Mouse (Mus musculus) thymus, postnatal 36 days (tissue): ENCODE data around the gene Smarcc2.
"Not testable (repeated sequence)": the region's sequence is repeated elsewhere in the genome, so short reads cannot be mapped to it uniquely, and the experiment has no call there.

ENCODE experiments used
- DNase-seq, 2 experiments: peaks; one replicate each; pipeline ENCODE4 v3.0.0; 2022; ENCODE audit warnings: mixed read lengths in 2 of 2

Smarcc2 gene

GRCm38 (mm10) chr10:128444354-128444753 is 14.7 kb upstream of the Smarcc2 start:
- DNase-seq = no peak

- DNase-seq = no peak
Measured at GRCm38 (mm10) chr10:128445407-128445806, 13.6 kb upstream of the Smarcc2 start.

GRCm38 (mm10) chr10:128451014-128451413 is 8.0 kb upstream of the Smarcc2 start:
- no peak for DNase-seq

- no peak for DNase-seq
Measured at GRCm38 (mm10) chr10:128454471-128454870, 4.6 kb upstream of the Smarcc2 start.

GRCm38 (mm10) chr10:128455280-128455679 is 3.8 kb upstream of the Smarcc2 start:
- DNase-seq = peak; percentile 49 to 51

- no peak for DNase-seq
Measured at GRCm38 (mm10) chr10:128457676-128458075, 1.4 kb upstream of the Smarcc2 start.

- peak; percentile 83 to 85 for DNase-seq
Measured at GRCm38 (mm10) chr10:128458348-128458718, 715 bp upstream of the Smarcc2 start.

- DNase-seq = peak; percentile 58 to 68
Measured at GRCm38 (mm10) chr10:128459409-128460269, 591 bp downstream of the Smarcc2 start.

GRCm38 (mm10) chr10:128460270-128460630 is 1.2 kb downstream of the Smarcc2 start:
- DNase-seq = no peak

- DNase-seq = no peak
Measured at GRCm38 (mm10) chr10:128474366-128474765, 15.3 kb downstream of the Smarcc2 start.

- no peak for DNase-seq
Measured at GRCm38 (mm10) chr10:128486370-128486769, 27.3 kb downstream of the Smarcc2 start.

GRCm38 (mm10) chr10:128487861-128488712 is 29.0 kb downstream of the Smarcc2 start:
- DNase-seq = no peak

- no peak for DNase-seq
Measured at GRCm38 (mm10) chr10:128488776-128489175, 29.7 kb downstream of the Smarcc2 start.

- DNase-seq = no peak
Measured at GRCm38 (mm10) chr10:128489380-128489779, 30.3 kb downstream of the Smarcc2 start.

- DNase-seq = no peak
Measured at GRCm38 (mm10) chr10:128489785-128490184, 30.7 kb downstream of the Smarcc2 start.

GRCm38 (mm10) chr10:128490232-128490631 is 31.2 kb downstream of the Smarcc2 start:
- DNase-seq = no peak

- DNase-seq = no peak
Measured at GRCm38 (mm10) chr10:128490912-128491311, 31.9 kb downstream of the Smarcc2 start.

GRCm38 (mm10) chr10:128491495-128491894 is 32.4 kb downstream of the Smarcc2 start:
- DNase-seq = no peak

- not testable (repeated sequence) for DNase-seq
Measured at GRCm38 (mm10) chr10:128492051-128492450, 33.0 kb downstream of the Smarcc2 start.

- DNase-seq = no peak
Measured at GRCm38 (mm10) chr10:128492633-128493311, 33.7 kb downstream of the Smarcc2 start.

- no peak for DNase-seq
Measured at GRCm38 (mm10) chr10:128493319-128493694, 34.3 kb downstream of the Smarcc2 start.

- DNase-seq = peak; percentile 97 to 98
Measured at GRCm38 (mm10) chr10:128493695-128494666, 34.9 kb downstream of the Smarcc2 start, which contains the start of gene Myl6. Gene Myl6, minus strand, starts transcription at chr10:128494145.
